Mouse (Mus musculus): Measurements from ENCODE around the gene Irf3. TPM values are rescaled to one million over a fixed set of nuclear protein-coding genes. Genes with fewer than 3 reads are reported as not detected.

The Irf3 gene
- polyA plus RNA-seq, 1 experiment from 2014 or later, result 59.6 TPM

Other genes starting within 250 kb of the Irf3 start
- gene Vrk3, start 249.2 kb upstream of the Irf3 start, polyA plus RNA-seq (2014; fragmentation: Nextera tagmentation; extraction: Ambion mirVana), result 32.5 and 36.7 TPM in 2 replicates
- 3.0 and 3.7 TPM in 2 replicates for gene Zfp473, start 246.6 kb upstream of the Irf3 start, polyA plus RNA-seq (2014; fragmentation: Nextera tagmentation; extraction: Ambion mirVana)
- gene Nup62, start 181.6 kb upstream of the Irf3 start, polyA plus RNA-seq (2014; fragmentation: Nextera tagmentation; extraction: Ambion mirVana), result 44.2 and 62.3 TPM in 2 replicates
- gene Il4i1, start 181.3 kb upstream of the Irf3 start, polyA plus RNA-seq (2014; fragmentation: Nextera tagmentation; extraction: Ambion mirVana), result 0.60 and 1.7 TPM in 2 replicates
- 1.9 and 2.0 TPM in 2 replicates for gene Atf5, start 181.0 kb upstream of the Irf3 start, polyA plus RNA-seq (2014; fragmentation: Nextera tagmentation; extraction: Ambion mirVana)
- gene Akt1s1, start 148.7 kb upstream of the Irf3 start, polyA plus RNA-seq (2014; fragmentation: Nextera tagmentation; extraction: Ambion mirVana), result 31.7 and 38.0 TPM in 2 replicates
- 60.9 and 65.5 TPM in 2 replicates for gene Tbc1d17, start 148.6 kb upstream of the Irf3 start, polyA plus RNA-seq (2014; fragmentation: Nextera tagmentation; extraction: Ambion mirVana)
- gene Pnkp, start 140.5 kb upstream of the Irf3 start, polyA plus RNA-seq (2014; fragmentation: Nextera tagmentation; extraction: Ambion mirVana), result 26.3 and 27.6 TPM in 2 replicates
- gene Ptov1, start 127.9 kb upstream of the Irf3 start, polyA plus RNA-seq (2014; fragmentation: Nextera tagmentation; extraction: Ambion mirVana), result 314 and 331 TPM in 2 replicates
- 72.7 and 76.2 TPM in 2 replicates for gene Med25, start 104.9 kb upstream of the Irf3 start, polyA plus RNA-seq (2014; fragmentation: Nextera tagmentation; extraction: Ambion mirVana)
- gene Fuz, start 101.6 kb upstream of the Irf3 start, polyA plus RNA-seq (2014; fragmentation: Nextera tagmentation; extraction: Ambion mirVana), result 13.9 and 18.7 TPM in 2 replicates
- gene Ap2a1, start 68.2 kb upstream of the Irf3 start, polyA plus RNA-seq (2014; fragmentation: Nextera tagmentation; extraction: Ambion mirVana), result 82.7 and 85.0 TPM in 2 replicates
- gene Tsks, start 54.4 kb upstream of the Irf3 start, polyA plus RNA-seq (2014; fragmentation: Nextera tagmentation; extraction: Ambion mirVana), result 0.09 and 0.14 TPM in 2 replicates
- gene Cpt1c, start 22.8 kb upstream of the Irf3 start, polyA plus RNA-seq (2014; fragmentation: Nextera tagmentation; extraction: Ambion mirVana), result 23.4 and 23.5 TPM in 2 replicates
- gene Prmt1, start 11.1 kb upstream of the Irf3 start, polyA plus RNA-seq (2014; fragmentation: Nextera tagmentation; extraction: Ambion mirVana), result 249 and 259 TPM in 2 replicates
- 54.2 and 56.8 TPM in 2 replicates for gene Bcl2l12, start 1.1 kb downstream of the Irf3 start, polyA plus RNA-seq (2014; fragmentation: Nextera tagmentation; extraction: Ambion mirVana)
- gene Scaf1, start 18.7 kb downstream of the Irf3 start, polyA plus RNA-seq (2014; fragmentation: Nextera tagmentation; extraction: Ambion mirVana), result 44.0 and 49.6 TPM in 2 replicates
- gene Rras, start 20.3 kb downstream of the Irf3 start, polyA plus RNA-seq (2014; fragmentation: Nextera tagmentation; extraction: Ambion mirVana), result 21.2 and 21.6 TPM in 2 replicates
- 13.0 and 16.0 TPM in 2 replicates for gene Prr12, start 55.2 kb downstream of the Irf3 start, polyA plus RNA-seq (2014; fragmentation: Nextera tagmentation; extraction: Ambion mirVana)
- gene Nosip, start 64.8 kb downstream of the Irf3 start, polyA plus RNA-seq (2014; fragmentation: Nextera tagmentation; extraction: Ambion mirVana), result 58.2 and 62.7 TPM in 2 replicates
- gene Prrg2, start 65.0 kb downstream of the Irf3 start, polyA plus RNA-seq (2014; fragmentation: Nextera tagmentation; extraction: Ambion mirVana), result 15.7 and 17.1 TPM in 2 replicates
- 134 and 149 TPM in 2 replicates for gene Rcn3, start 94.6 kb downstream of the Irf3 start, polyA plus RNA-seq (2014; fragmentation: Nextera tagmentation; extraction: Ambion mirVana)
- 12.9 and 13.2 TPM in 2 replicates for gene Fcgrt, start 106.2 kb downstream of the Irf3 start, polyA plus RNA-seq (2014; fragmentation: Nextera tagmentation; extraction: Ambion mirVana)
- gene Rps11, start 126.8 kb downstream of the Irf3 start, polyA plus RNA-seq (2014; fragmentation: Nextera tagmentation; extraction: Ambion mirVana), result 1,346 and 1,389 TPM in 2 replicates
- gene Rpl13a, start 131.1 kb downstream of the Irf3 start, polyA plus RNA-seq (2014; fragmentation: Nextera tagmentation; extraction: Ambion mirVana), result 1,145 and 1,168 TPM in 2 replicates
- 0.47 TPM in 1 of 2 replicates, not detected in the other for gene Gm45713, start 138.6 kb downstream of the Irf3 start, polyA plus RNA-seq (2014; fragmentation: Nextera tagmentation; extraction: Ambion mirVana)
- 1.5 and 1.6 TPM in 2 replicates for gene Flt3l, start 138.8 kb downstream of the Irf3 start, polyA plus RNA-seq (2014; fragmentation: Nextera tagmentation; extraction: Ambion mirVana)
- gene Pih1d1, start 156.7 kb downstream of the Irf3 start, polyA plus RNA-seq (2014; fragmentation: Nextera tagmentation; extraction: Ambion mirVana), result 105 TPM in 2 replicates
- gene Aldh16a1, start 156.9 kb downstream of the Irf3 start, polyA plus RNA-seq (2014; fragmentation: Nextera tagmentation; extraction: Ambion mirVana), result 20.8 and 28.6 TPM in 2 replicates
- gene Slc17a7, start 166.3 kb downstream of the Irf3 start, polyA plus RNA-seq (2014; fragmentation: Nextera tagmentation; extraction: Ambion mirVana), result 0.51 and 1.1 TPM in 2 replicates
- not detected in 2 replicates for gene Gfy, start 181.9 kb downstream of the Irf3 start, polyA plus RNA-seq (2014; fragmentation: Nextera tagmentation; extraction: Ambion mirVana)
- not detected in 2 replicates for gene Pth2, start 183.3 kb downstream of the Irf3 start, polyA plus RNA-seq (2014; fragmentation: Nextera tagmentation; extraction: Ambion mirVana)
- 0.31 and 0.40 TPM in 2 replicates for gene Ccdc155, start 207.2 kb downstream of the Irf3 start, polyA plus RNA-seq (2014; fragmentation: Nextera tagmentation; extraction: Ambion mirVana)
- gene Dkkl1, start 214.5 kb downstream of the Irf3 start, polyA plus RNA-seq (2014; fragmentation: Nextera tagmentation; extraction: Ambion mirVana), result 1.6 and 1.7 TPM in 2 replicates
- gene Tead2, start 218.1 kb downstream of the Irf3 start, polyA plus RNA-seq (2014; fragmentation: Nextera tagmentation; extraction: Ambion mirVana), result 229 and 242 TPM in 2 replicates
- 1.1 and 2.5 TPM in 2 replicates for gene Cd37, start 241.5 kb downstream of the Irf3 start, polyA plus RNA-seq (2014; fragmentation: Nextera tagmentation; extraction: Ambion mirVana)
- gene Slc6a16, start 243.4 kb downstream of the Irf3 start, polyA plus RNA-seq (2014; fragmentation: Nextera tagmentation; extraction: Ambion mirVana), result 0.14 and 0.32 TPM in 2 replicates

Measured in hindbrain, embryonic 11.5 days (tissue).